Mouse (Mus musculus) heart, postnatal 0 days (tissue): ENCODE data around the gene Reg3a.

Source experiments
- CTCF ChIP-seq: IDR thresholded peaks from 2 replicates; pipeline ENCODE4 v1.5.1; 2016; ENCODE audit warnings: antibody characterized with exemption, control low read depth, low read depth
- EP300 ChIP-seq: IDR thresholded peaks from 2 replicates; pipeline ENCODE4 v1.6.1; 2016; ENCODE audit warnings: antibody characterized with exemption, low read depth

- TF ChIP-seq CTCF (no peak), EP300 (no peak)
Measured at GRCm38 (mm10) chr6:78340296-78340695, 40.2 kb upstream of the Reg3a start.
